Mouse (Mus musculus) 416B (cell line): ENCODE results near the gene Babam2.
A peak's percentile ranks its signal among the peaks of the same experiment; 100 is the strongest.

Experiments used
- DNase-seq: peaks from one replicate; pipeline ENCODE4 v3.0.0; 2011; ENCODE audit warnings: low read depth

The Babam2 gene

GRCm38 (mm10) chr5:32080490-32081219, 383.2 kb downstream of the Babam2 start:
- peak; percentile 30 for DNase-seq

DNA sequence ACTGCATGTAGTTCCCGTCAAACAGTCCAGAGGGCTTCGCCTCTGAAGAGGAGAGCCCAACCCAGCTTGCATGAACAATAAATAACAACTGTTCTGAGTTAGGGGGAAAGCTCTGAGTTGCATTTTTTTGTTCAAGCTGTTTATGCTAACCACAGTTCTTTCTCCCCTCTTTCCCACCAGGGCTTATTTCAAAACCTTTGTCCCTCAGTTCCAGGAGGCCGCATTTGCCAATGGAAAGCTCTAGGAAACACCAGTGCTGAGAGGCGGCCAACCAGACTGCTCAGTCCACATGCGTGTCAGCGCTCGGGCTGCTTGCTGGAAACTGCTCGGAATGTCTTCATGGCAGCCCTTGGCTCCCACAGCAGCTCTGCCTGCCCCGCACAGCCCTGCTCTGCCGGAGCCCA, 386.9 kb downstream of the Babam2 start:
- no peak for DNase-seq

DNA sequence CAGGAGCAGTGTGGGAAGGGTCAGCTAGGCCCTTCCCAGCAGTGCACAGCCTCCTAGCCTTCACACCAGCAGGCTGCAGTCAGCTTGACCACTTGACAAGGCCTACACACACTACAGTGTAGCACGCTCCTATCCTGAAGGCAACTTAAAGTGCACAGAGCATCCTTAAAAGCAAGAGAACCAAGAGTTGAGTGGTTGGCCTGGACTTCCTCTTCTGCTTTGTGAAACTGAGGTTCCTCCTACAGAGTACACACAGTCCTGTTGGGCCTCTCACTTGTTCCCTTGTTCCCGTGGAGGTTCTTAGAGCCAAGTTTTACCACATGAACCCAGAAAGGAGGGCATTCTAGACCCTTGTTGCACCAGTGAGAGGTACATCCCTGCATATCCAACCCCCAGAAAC, 388.1 kb downstream of the Babam2 start:
- DNase-seq, result no peak

- no peak for DNase-seq
These were observed 388.5 kb downstream of the Babam2 start for GRCm38 (mm10) chr5:32085971-32086370.

- DNase-seq, result no peak
These were observed 389.1 kb downstream of the Babam2 start for GRCm38 (mm10) chr5:32086526-32087090.

DNA sequence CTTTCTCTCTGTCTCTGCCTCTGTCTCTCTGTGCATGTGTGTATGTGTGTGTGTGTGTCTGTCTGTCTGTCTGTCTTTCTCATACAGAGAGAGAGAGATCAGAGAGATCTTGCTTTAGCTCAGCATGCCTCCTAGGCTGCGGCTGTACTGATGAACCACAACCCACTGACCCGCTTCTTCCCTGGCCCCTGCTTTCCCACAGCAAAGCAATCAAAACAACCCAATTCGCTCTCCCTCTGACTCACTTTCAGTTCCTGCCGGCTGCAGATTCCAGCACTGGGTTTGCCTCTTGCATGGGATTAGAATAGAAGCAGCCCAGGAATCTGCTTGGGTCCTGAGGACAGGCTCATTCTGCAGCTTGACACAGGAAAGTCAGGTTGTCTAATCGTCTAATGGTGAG, 392.0 kb downstream of the Babam2 start:
- DNase-seq, result peak; percentile 29

DNA sequence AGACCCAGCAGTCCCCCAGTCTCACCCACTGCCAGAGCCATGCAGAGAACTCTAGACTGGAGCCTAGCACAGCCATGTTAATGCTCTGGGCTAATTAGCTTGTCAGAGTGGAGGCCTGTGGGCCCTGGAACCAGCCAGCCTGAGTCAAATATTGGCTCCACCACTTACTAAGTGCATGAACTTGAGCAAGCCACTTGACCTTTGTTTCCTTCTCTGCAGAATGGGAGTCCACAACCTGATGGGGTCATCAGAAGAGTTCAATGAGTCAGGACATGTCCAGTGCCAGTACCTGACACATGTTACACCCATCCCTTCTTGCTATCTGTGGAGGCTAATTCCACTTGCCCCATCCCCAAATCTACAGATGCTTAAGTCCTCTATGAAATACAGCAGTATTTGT, 394.8 kb downstream of the Babam2 start:
- no peak for DNase-seq

- no peak for DNase-seq
These were observed 401.2 kb downstream of the Babam2 start for GRCm38 (mm10) chr5:32098691-32099090.

GRCm38 (mm10) chr5:32102484-32102883, 405.0 kb downstream of the Babam2 start:
- no peak for DNase-seq

DNA sequence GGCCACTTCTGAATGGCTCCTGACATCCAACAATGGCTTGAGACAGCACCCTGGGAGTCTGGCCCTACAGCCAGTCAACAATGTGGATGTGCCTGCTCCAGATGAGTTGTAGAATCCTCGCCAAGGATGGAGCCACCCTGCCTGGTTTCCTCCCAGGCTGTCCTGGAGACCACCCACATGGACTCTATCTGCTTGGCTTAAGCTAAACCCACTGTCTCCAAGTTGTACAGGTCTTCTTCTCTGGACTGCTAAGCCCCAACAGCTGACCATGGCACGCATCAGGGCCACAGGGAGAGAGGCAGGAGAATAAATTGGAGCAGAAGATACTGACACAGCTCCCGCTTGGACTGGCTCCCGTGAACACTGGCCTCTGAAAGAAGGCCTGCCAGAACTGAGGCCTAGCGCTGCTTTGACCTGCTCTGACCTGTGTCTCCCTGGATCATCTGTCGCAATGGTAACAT, 405.5 kb downstream of the Babam2 start:
- DNase-seq, result no peak

GRCm38 (mm10) chr5:32103545-32103944, 406.1 kb downstream of the Babam2 start:
- DNase-seq, result no peak

DNA sequence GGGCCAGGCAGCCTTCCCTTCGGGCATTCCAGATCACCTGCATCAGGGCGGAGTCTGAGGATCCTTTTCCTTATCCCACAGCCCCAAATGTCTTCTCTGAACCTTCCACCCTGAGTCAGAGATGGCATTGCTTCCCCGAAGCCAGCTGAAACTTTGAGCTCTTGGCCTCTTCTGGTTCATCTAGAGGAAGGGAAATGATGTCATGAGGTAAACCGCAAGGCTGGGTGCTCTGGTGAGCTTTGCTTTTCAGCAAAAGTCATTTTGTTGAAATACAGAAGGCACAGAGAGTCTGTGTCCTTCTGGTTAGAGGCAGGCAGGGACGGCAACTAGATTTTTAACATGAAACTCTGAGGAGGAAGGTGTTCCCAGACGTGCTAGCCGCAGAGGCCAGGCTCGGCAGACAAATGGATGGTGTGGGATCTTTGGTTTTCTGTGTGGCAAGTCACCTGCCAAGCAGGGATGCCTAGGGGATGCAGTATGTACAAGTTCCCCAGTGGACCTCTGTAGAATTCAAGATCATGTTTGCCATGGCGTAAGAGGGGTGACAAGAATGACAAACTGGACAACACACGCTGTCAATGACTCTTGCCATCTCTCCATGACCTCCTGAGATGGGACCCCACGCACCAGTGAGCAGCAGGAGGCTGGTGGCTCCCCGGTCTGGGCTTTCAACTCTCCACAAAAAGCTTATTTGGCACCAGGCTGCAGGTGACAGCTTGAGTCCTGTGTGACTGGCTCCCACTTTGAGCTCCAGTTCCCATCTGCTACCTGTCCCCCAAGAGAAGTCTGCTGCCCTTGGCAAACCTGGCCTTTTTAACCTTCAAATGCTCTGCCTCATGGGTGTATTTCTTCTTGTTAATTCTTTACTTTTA, 406.9 kb downstream of the Babam2 start:
- DNase-seq, result peak; percentile 91

GRCm38 (mm10) chr5:32106473-32107140, 409.1 kb downstream of the Babam2 start:
- DNase-seq, result no peak

- DNase-seq, result peak; percentile 55
These were observed 413.2 kb downstream of the Babam2 start for GRCm38 (mm10) chr5:32110651-32111050.

DNA sequence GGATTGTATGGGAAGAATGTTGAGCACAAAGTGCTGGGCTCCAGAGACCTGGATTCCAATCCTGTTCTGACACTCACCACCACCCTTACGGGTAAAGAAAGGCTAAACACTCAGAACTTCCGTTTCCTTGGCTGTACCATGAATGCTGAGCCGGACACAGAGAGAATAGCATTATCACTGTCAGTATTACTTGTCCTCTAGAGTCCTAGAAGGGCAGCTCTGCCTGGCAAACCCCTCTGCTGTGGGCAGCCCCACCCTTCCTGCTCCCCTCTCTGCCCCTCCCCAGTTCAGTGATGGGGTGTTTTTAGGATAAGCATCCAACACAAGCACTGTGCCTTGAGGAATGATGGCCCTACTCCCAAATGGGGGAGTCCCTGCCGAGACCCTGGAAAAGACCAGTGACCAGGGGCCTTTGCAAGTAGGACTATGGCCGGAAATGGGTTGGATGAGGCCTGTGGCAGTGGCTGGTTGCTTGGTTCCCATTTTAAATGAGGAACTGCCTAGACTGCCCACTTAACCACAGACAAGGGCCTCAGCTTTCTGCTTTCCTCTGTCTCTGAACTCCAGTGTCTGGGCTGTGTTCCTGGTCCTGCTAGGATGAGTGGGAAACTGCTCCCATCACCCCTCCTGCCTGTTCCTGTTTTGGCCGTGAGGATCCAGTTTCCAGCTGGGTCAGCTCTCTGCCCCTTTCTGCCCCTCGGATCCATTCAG, 414.9 kb downstream of the Babam2 start:
- peak; percentile 86 for DNase-seq

GRCm38 (mm10) chr5:32120901-32121376, 423.5 kb downstream of the Babam2 start:
- no peak for DNase-seq

DNA sequence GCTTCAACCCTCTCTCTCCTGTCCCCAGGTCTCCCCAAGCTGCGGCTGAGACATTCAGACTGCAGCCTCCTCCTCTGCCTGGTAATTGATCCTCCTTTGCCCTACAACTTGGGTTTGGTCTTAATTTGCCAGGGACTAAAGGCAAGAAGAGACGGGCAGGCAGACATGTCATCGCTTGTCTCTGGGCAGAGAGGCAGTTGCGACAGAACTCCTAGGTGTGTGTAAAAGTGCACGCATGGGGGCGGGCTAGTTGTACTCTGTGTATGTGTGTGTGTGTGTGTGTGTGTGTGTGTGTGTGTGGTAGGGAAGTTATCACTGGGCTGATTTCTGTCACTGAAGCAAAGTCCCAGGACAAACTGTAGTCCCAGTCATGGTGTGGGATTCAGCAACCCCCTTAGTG, 424.5 kb downstream of the Babam2 start:
- DNase-seq, result peak; percentile 46

- DNase-seq, result peak; percentile 67
These were observed 424.9 kb downstream of the Babam2 start for GRCm38 (mm10) chr5:32122363-32122762.

DNA sequence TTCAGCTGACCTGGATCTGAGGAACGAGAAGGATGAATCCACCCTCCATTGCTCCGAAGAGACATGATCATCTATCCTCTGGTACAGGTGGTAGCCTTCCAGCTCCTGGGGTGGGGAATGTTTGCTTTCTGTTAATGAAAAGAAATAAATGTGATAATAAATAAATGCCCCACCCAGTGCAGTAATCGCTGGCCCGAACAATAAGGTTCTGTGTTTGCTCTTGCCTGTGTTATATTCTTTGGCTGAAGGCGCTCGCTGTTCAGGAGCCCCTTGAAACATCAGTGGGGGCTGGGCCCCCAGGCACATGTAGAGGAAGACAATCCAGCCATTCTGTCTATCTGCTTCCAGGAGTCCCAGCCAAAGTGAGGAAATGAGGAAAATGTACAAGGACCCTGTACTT, 427.5 kb downstream of the Babam2 start:
- DNase-seq, result no peak

GRCm38 (mm10) chr5:32127226-32127625, 429.7 kb downstream of the Babam2 start:
- no peak for DNase-seq

DNA sequence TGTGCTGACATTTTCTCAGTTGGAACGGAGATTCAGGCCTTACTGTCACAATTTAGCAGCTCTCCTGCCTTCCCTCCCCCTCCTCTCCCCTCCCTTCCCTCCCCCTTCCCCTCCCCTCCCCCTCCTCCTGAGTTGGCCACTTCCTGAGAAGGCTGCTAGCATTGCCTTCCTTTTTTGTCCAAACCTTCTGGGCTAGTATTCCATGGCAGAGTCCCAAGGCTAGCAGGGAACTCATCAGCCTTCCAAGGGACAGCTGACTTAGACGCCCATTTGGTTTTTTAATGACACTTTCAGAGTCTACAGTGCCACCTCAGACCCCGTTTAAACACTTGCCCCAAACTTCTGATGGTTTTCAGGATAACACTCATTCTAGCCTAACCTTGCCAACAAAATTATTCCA, 430.4 kb downstream of the Babam2 start:
- no peak for DNase-seq
